Mouse (Mus musculus): ENCODE measurements at regions not wholly inside any gene's neighbourhood (a gene's known extent, or its start where the extent isn't known, plus 50 kb on each side); places are given as distances from the start of the nearest gene placed in this dataset.

DNA sequence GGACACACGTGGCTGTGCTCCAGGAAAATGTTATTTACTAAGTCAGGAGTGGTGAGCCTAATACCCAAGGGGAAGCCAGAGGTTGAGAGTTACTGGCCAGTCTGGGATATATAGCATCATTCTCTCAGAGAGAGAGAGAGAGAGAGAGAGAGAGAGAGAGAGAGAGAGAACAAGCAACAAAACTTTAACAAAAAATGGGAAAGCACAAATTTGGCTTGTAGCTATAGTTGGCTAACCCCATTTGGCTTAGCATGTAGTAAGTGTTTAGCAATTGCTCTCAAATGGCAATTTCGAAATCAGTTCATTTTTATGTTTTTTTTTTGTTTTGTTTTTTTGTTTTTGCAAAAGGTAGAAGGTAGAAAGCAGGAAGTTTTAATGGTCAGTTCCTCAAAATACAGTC is 60.9 kb upstream of the Smg1 start:
- Histone ChIP-seq H3K4me3 (replicated peaks in 1 of 3; ENCODE audit: low read depth in 2 of 3, low read length in 2 of 3, poor library complexity in 1 of 3) (no peak overlapping the region), H3K36me3 (replicated peaks in 1 of 2; ENCODE audit: control insufficient read depth in 1 of 2, insufficient read depth in 1 of 2, low read length in 1 of 2) (no peaks in the 10 kb centered on the region), H3K4me1 (ENCODE audit: control insufficient read depth in 1 of 2, insufficient read depth in 2 of 2) (peaks cover 0 to 4% of the 10 kb centered on the region in 2 experiments; a peak in 1 of 4 replicates), H3K9ac (ENCODE audit: insufficient read depth, low read depth) (no peak overlapping the region), H3K27me3 (replicated peaks) (no peaks in the 10 kb centered on the region), H3K9me3 (replicated peaks; ENCODE audit: low read length) (no peaks in the 10 kb centered on the region), H3K27ac (ENCODE audit: insufficient read depth, low read depth) (no peak overlapping the region), H3K4me2 (ENCODE audit: insufficient read depth, low read depth, poor library complexity, severe bottlenecking) (no peak overlapping the region), H3K79me2 (replicated peaks; ENCODE audit: control insufficient read depth, extremely low read depth, insufficient read depth, poor library complexity, severe bottlenecking) (no peaks in the 10 kb centered on the region)
- dilution Hi-C loops (cut with MboI; ENCODE audit: extremely low pct_ligation_motif_present, extremely low pct_unique_long_range_greater_than_20kb, low sequenced_read_pairs) (no loop called here), in situ Hi-C loops (cut with MboI; ENCODE audit: low pct_ligation_motif_present, low pct_unique_long_range_greater_than_20kb, low sequenced_read_pairs) (loop anchor here (10.0 kb wide), 1 partner anchor 220 kb away; no protein-coding TSS in a partner anchor)
- DNase-seq (ENCODE audit: extremely low read depth), result no peak
- TF ChIP-seq ETS1 (conservative IDR thresholded peaks at IDR 0.05; ENCODE audit: low read depth, low read length), result no peak
- no peak for TF ChIP-seq PAX5 (IDR thresholded peaks at IDR 0.05; ENCODE audit: low read length)
- no peak for TF ChIP-seq JUND (conservative IDR thresholded peaks at IDR 0.05; ENCODE audit: low read depth, low read length)
- TF ChIP-seq SIN3A (IDR thresholded peaks at IDR 0.05; ENCODE audit: low read length), result no peak
- no peak for TF ChIP-seq CHD1 (IDR thresholded peaks at IDR 0.05; ENCODE audit: low read depth, low read length)
- no peak for TF ChIP-seq JUN (IDR thresholded peaks at IDR 0.05; ENCODE audit: insufficient read depth, low read depth, low read length)

DNA sequence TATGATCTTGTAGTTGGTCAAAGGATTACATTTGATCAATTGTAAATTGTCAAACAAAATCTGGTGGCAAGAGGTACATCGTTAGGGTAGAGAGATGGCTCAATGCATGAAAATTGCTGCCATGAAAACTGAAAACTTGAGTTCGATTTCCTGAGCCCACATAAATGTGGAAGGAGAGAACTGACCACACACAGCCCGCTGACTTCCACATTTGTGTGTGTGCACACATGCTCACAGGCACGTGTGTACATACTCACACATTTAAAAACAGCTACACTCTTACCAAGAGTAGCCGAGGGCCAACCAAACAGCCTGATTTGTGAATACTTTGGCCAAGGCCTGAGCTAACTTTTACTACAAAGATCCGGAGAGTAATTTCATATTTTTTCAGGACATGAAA is 60.5 kb upstream of the Smg1 start:
- H3K36me3 ChIP-seq (replicated peaks in 1 of 2; ENCODE audit: control insufficient read depth in 1 of 2, insufficient read depth in 1 of 2, low read length in 1 of 2), result no peaks in the 10 kb centered on the region
- in situ Hi-C loops (cut with MboI; ENCODE audit: low pct_ligation_motif_present, low pct_unique_long_range_greater_than_20kb, low sequenced_read_pairs), result loop anchor here (10.0 kb wide), 1 partner anchor 221 kb away; no protein-coding TSS in a partner anchor
- TF ChIP-seq USF1 (IDR thresholded peaks at IDR 0.05; ENCODE audit: low read depth, low read length) (no peak), MYC (IDR thresholded peaks at IDR 0.05; ENCODE audit: low read depth, low read length) (no peak), MAZ (IDR thresholded peaks at IDR 0.05; ENCODE audit: low read depth, low read length) (no peak), PAX5 (IDR thresholded peaks at IDR 0.05; ENCODE audit: low read length) (no peak), ELF1 (IDR thresholded peaks at IDR 0.05; ENCODE audit: low read depth, low read length) (no peak), POLR2A (IDR thresholded peaks at IDR 0.05; ENCODE audit: low read depth, low read length) (no peak), NELFE (IDR thresholded peaks at IDR 0.05; ENCODE audit: low read depth, low read length) (no peak), SMC3 (IDR thresholded peaks at IDR 0.05; ENCODE audit: low read depth, low read length) (no peak), SIN3A (IDR thresholded peaks at IDR 0.05; ENCODE audit: low read length) (no peak), CHD1 (IDR thresholded peaks at IDR 0.05; ENCODE audit: low read depth, low read length) (no peak), CHD2 (IDR thresholded peaks at IDR 0.05; ENCODE audit: low read length) (no peak), ZKSCAN1 (IDR thresholded peaks at IDR 0.05; ENCODE audit: borderline replicate concordance, low read depth, low read length) (no peak)
- no peak for DNase-seq (ENCODE audit: extremely low read depth)
- H3K27me3 ChIP-seq (replicated peaks), result no peaks in the 10 kb centered on the region
- H3K4me3 ChIP-seq (replicated peaks in 1 of 3; ENCODE audit: low read depth in 2 of 3, low read length in 2 of 3, poor library complexity in 1 of 3), result no peak overlapping the region
- dilution Hi-C loops (cut with MboI; ENCODE audit: extremely low pct_ligation_motif_present, extremely low pct_unique_long_range_greater_than_20kb, low sequenced_read_pairs), result no loop called here
- H3K27ac ChIP-seq (ENCODE audit: insufficient read depth, low read depth), result no peak overlapping the region
- H3K4me2 ChIP-seq (ENCODE audit: insufficient read depth, low read depth, poor library complexity, severe bottlenecking), result no peak overlapping the region
- H3K9ac ChIP-seq (ENCODE audit: insufficient read depth, low read depth), result no peak overlapping the region
- no peaks in the 10 kb centered on the region for H3K9me3 ChIP-seq (replicated peaks; ENCODE audit: low read length)
- H3K4me1 ChIP-seq (ENCODE audit: control insufficient read depth in 1 of 2, insufficient read depth in 2 of 2), result peaks cover 0 to 4% of the 10 kb centered on the region in 2 experiments; a peak in 1 of 4 replicates
- no peaks in the 10 kb centered on the region for H3K79me2 ChIP-seq (replicated peaks; ENCODE audit: control insufficient read depth, extremely low read depth, insufficient read depth, poor library complexity, severe bottlenecking)

All from CH12.LX (cell line).